Mouse (Mus musculus) left cerebral cortex, adult 2 months (tissue): ENCODE data around the gene Sp2. TPM values are rescaled to one million over a fixed set of nuclear protein-coding genes. Genes with fewer than 3 reads are reported as not detected.

Experiments used
- DNase-seq, 2 experiments: peaks; one replicate each; pipeline ENCODE4 v3.0.0; 2021 to 2022; ENCODE audit warnings: low spot score in 2 of 2, mixed read lengths in 1 of 2; ENCODE audit errors: extremely low spot score in 1 of 2
- H3K27ac ChIP-seq: fragments of 200-600 bp; 2 replicates; pipeline ENCODE4 v1.8.1; 2022
- H3K4me3 ChIP-seq: fragments of 200-600 bp; 2 replicates; pipeline ENCODE4 v1.8.1; 2022
- CTCF ChIP-seq: fragments of 200-600 bp; IDR thresholded peaks from 2 replicates; pipeline ENCODE4 v1.8.1; 2022; ENCODE audit warnings: antibody characterized with exemption, mild to moderate bottlenecking, moderate library complexity
- intact Hi-C: fragments of 180-260 bp; cut with DNase I; formaldehyde crosslinking; loops from one replicate; pipeline ENCODE4 v1.15.1; 2025
- long read RNA-seq, 2 experiments: library from polyadenylated mRNA; stranded (forward); transcript quantifications; one replicate each; pipeline ENCODE4 v2.0.0; 2021; ENCODE audit warnings: borderline mapping rate in 2 of 2
- total RNA-seq, 2 experiments: library from RNA; stranded (reverse); gene quantifications; 2 replicates each; pipeline ENCODE4 v1.2.3; 2021

The Sp2 gene
- total RNA-seq = 10 to 100 TPM; 12.6 to 15.2 TPM
- long read RNA-seq, experiment 1, transcript Sp2-203 (7 exons, 3,055 nt) = major isoform, 8 of 38 reads
- long read RNA-seq, experiment 1, partial matches to known transcripts = 4 of 38 reads
- long read RNA-seq, experiment 1, other reads (novel, unspliced or antisense) = 26 of 38 reads
- long read RNA-seq, experiment 2, partial matches to known transcripts = 3 of 34 reads
- long read RNA-seq, experiment 2, other reads (novel, unspliced or antisense) = 27 of 34 reads

- DNase-seq = no peak
- Histone ChIP-seq H3K4me3 (no peak within 1 kb of the TSS), H3K27ac (no peak within 1 kb of the TSS)
- no peak for TF ChIP-seq CTCF
- intact Hi-C loops = loop anchor here (1.0 to 5.0 kb wide), 3 partner anchors 39 to 164 kb away; no protein-coding TSS in a partner anchor
These were observed at the start of gene Sp2 for GRCm38 (mm10) chr11:96982859-96983258. Gene Sp2, minus strand, starts transcription at chr11:96982959.

DNA sequence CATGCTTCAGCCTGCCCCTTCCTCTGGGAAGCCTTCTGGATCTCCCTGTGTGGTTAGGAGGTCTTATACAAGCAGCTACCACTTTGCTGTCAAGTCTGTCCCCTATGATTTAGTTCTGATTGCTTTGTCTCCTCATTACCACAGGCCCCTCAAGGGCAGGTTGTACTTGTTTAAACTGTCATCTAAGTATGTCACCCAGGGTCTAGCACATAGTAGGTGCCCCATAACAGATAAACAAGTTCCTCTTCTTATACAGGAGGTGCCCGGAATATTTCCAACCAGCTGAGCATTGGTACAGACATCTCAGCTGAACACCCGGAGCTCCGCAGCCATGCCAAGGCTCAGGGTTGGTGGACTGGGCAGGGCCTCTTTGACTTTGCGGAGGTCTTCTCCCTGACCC is 49.7 kb upstream of the Sp2 start:
- Histone ChIP-seq H3K27ac (no peak overlapping the region), H3K4me3 (no peak overlapping the region)
- intact Hi-C loops = no loop called here
- no peak for DNase-seq
- no peak for TF ChIP-seq CTCF

DNA sequence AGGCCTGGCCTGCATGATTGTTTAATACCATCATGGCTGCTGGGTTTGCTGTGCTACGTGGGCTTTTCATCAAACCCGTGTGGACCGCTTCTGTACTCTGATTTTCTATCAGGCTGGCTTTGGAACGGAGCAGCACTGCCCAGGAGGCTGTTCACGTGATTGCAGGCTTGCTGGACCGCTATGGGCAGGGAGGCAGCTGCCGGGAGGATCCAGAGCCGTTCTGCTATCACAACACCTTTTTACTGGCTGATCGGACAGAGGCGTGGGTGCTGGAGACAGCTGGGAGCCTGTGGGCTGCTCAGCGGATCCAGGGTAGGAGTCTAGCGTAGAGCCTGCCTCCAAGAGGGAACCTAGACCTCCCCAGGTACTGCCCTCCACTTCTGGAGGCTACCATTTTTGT is 49.2 kb upstream of the Sp2 start:
- no peak overlapping the region for H3K27ac ChIP-seq
- no peak for DNase-seq
- TF ChIP-seq CTCF = no peak
- no peak overlapping the region for H3K4me3 ChIP-seq
- intact Hi-C loops = no loop called here

DNA sequence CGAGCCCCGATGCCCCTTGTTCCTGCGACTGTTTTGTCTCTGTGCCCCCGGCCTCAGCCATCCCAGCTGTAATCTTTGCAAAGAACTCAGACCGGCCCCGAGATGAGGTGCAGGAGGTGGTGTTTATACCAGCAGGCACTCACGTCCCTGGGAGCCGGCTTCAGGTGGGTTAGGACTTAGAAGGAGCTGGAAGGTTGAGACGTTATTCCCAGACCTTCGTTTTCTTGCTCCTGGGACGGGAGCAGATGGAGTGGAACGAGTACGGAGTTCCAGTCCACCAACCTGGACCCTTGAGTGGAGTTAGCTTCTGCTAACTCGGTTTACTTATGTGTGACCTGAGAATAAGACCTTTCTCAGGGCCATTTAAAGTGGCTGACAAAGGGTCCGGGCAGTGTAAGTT is 47.7 kb upstream of the Sp2 start:
- H3K27ac ChIP-seq = no peak overlapping the region
- intact Hi-C loops = no loop called here
- H3K4me3 ChIP-seq = peak overlapping the region; percentile 68
- DNase-seq = no peak
- no peak for TF ChIP-seq CTCF

GRCm38 (mm10) chr11:97029686-97030417 is 47.1 kb upstream of the Sp2 start, which contains the start of gene Scrn2:
Gene Scrn2, plus strand, starts transcription at chr11:97029938.
- peak; percentile 90 for TF ChIP-seq CTCF
- DNase-seq = peak; percentile 73 to 76
- intact Hi-C loops = loop anchor here (5.0 kb wide), 1 partner anchor 168 kb away; no protein-coding TSS in a partner anchor
- peak within 1 kb of the TSS; percentile 80 for H3K27ac ChIP-seq
- peak within 1 kb of the TSS; percentile 68 for H3K4me3 ChIP-seq

DNA sequence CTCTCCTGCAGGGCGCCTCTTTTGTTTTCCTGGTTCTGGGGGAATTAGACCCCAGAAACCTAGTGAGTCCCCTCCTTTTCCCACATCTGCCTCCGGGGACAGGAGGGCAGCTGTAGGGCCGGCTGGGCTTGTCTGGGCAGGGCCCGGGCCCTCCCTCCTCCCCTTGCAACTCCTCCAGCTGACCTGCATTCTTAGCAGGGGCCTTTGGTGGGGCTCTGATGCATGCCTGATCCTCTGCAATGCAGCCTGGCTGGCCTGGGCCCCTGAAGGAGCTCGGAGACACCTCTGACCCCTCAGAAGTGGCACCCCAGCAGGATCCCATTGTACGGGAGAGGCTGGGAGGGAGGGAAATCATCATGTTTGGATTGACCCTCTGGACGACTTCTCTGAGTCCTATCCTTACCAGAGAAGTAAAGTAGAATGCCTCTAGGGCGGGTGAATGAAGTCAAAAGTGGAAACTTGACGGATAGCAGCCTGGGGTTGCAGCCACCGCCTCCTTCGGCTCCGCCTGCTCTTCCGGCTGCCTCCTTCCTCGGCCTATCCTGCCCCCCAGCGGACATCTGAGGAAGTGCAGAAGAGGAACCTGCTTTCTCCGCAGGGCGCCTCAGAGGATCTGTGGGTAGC is 43.1 kb upstream of the Sp2 start:
- DNase-seq = peak; percentile 83 to 88
- intact Hi-C loops = loop anchor here (1.0 to 5.0 kb wide), 2 partner anchors 44 to 164 kb away; partner anchors contain the start of gene Sp2
- peak; percentile 99 for TF ChIP-seq CTCF
- Histone ChIP-seq H3K4me3 (peak overlapping the region; percentile 18; the same call in 1 of the 2 replicates), H3K27ac (no peak overlapping the region; the same call in 1 of the 2 replicates)

DNA sequence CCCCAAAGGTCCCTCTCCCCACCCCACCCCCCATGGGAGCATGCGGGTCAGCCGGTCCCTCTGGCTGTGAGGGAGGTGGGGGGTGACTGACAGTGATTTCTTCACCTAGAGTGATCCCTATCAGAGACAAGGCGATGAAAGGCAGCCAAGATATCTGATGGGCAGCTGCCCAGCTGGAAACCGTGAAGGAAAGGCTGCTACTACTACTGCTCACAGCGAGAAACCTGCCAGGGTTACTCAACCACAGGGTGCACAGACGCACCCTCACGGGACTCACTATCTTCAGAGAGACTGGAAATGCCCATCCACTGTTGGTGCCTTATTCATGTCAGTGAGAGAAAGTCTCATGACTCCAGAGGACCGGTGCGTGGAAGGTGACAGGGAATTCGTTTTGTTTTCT is 42.2 kb upstream of the Sp2 start:
- TF ChIP-seq CTCF = no peak
- DNase-seq = no peak
- Histone ChIP-seq H3K27ac (no peak overlapping the region), H3K4me3 (no peak overlapping the region)
- intact Hi-C loops = loop anchor here (5.0 kb wide), 1 partner anchor 163 kb away; no protein-coding TSS in a partner anchor

GRCm38 (mm10) chr11:97021873-97022484 is 39.2 kb upstream of the Sp2 start:
- intact Hi-C loops = loop anchor here (1.0 to 2.0 kb wide), 2 partner anchors 40 to 105 kb away; partner anchors contain the start of genes Cdk5rap3 and Sp2
- Histone ChIP-seq H3K27ac (no peak overlapping the region), H3K4me3 (peak overlapping the region; percentile 57)
- peak; percentile 64 to 68 for DNase-seq
- TF ChIP-seq CTCF = peak; percentile 51

DNA sequence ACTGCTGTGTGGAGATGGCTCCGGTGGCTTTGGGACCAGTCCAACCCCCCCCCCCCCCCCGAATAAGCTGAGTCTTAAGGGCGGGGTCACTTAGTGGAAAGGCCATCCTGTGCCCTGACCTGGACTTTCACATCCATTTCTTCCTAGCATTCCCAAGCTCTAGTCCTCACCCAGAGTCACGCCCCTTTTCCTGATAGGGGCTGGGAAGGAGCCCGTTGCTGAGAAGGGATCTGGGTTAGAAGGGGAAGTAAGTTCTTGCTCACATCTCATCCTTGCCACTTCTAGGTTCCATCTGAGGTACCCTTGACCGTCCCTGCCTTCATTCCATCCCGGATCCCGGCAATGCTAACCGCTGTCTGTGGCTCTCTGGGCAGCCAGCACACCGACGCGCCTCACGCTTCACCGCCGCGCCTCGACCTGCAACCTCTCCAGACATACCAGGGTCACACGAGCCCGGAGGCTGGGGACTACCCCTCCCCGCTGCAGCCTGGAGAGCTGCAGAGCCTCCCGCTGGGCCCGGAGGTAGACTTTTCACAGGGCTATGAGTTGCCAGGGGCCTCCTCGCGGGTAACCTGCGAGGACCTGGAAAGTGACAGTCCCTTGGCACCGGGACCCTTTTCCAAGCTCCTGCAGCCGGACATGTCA is 38.5 kb upstream of the Sp2 start:
- Histone ChIP-seq H3K27ac (no peak overlapping the region), H3K4me3 (no peak overlapping the region)
- TF ChIP-seq CTCF = no peak
- DNase-seq = no peak
- intact Hi-C loops = no loop called here

- DNase-seq = no peak
- no peak for TF ChIP-seq CTCF
- no peak overlapping the region for H3K27ac ChIP-seq
- intact Hi-C loops = no loop called here
- no peak overlapping the region for H3K4me3 ChIP-seq
These were observed 36.6 kb upstream of the Sp2 start for GRCm38 (mm10) chr11:97019345-97019708.

GRCm38 (mm10) chr11:97018583-97019344 is 36.0 kb upstream of the Sp2 start:
- intact Hi-C loops = no loop called here
- no peak for TF ChIP-seq CTCF
- H3K4me3 ChIP-seq = no peak overlapping the region

More at GRCm38 (mm10) chr11:97018583-97019344, 36.0 kb upstream of the Sp2 start:
- no peak overlapping the region for H3K27ac ChIP-seq
- no peak for DNase-seq
